Mouse (Mus musculus): ENCODE results near the gene 4930568D16Rik. TPM values are rescaled to one million over a fixed set of nuclear protein-coding genes. Genes with fewer than 3 reads are reported as not detected.

Gene 4930568D16Rik
- total and polyA plus RNA-seq, 3 experiments: not detected

DNA sequence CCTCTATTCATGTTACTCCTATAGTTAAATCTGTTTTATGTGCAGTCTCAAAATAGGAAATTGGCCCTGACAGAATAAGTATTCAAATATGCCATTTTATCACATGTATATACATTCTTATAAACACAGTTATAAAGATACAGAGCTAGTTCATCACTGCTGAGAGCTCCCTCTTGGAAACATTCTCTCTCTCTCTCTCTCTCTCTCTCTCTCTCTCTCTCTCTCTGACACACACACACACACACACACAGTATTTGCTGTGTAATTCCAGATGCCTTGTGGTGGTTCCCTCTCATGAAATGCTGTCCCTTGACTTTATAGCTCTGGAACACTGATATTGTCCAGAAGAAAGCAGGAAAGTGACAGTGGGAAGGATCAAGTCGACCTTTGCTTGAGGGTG, 29.5 kb downstream of the 4930568D16Rik start:
- Histone ChIP-seq H3K4me1 (ENCODE audit: control insufficient read depth in 1 of 2, insufficient read depth in 2 of 2) (peaks cover 7 to 21% of the 10 kb centered on the region in 2 experiments), H3K36me3 (replicated peaks in 1 of 2; ENCODE audit: control insufficient read depth in 1 of 2, insufficient read depth in 1 of 2, low read length in 1 of 2) (no peaks in the 10 kb centered on the region), H3K79me2 (replicated peaks; ENCODE audit: control insufficient read depth, extremely low read depth, insufficient read depth, poor library complexity, severe bottlenecking) (no peaks in the 10 kb centered on the region), H3K9ac (ENCODE audit: insufficient read depth, low read depth) (no peak overlapping the region), H3K4me2 (ENCODE audit: insufficient read depth, low read depth, poor library complexity, severe bottlenecking) (no peak overlapping the region), H3K4me3 (replicated peaks in 1 of 3; ENCODE audit: low read depth in 2 of 3, low read length in 2 of 3, poor library complexity in 1 of 3) (no peak overlapping the region), H3K27me3 (replicated peaks) (peaks cover 12% of the 10 kb centered on the region), H3K27ac (ENCODE audit: insufficient read depth, low read depth) (no peak overlapping the region), H3K9me3 (replicated peaks; ENCODE audit: low read length) (no peaks in the 10 kb centered on the region)
- TF ChIP-seq NELFE (IDR thresholded peaks at IDR 0.05; ENCODE audit: low read depth, low read length) (no peak), JUN (IDR thresholded peaks at IDR 0.05; ENCODE audit: insufficient read depth, low read depth, low read length) (no peak), UBTF (IDR thresholded peaks at IDR 0.05; ENCODE audit: low read depth, low read length) (no peak), RAD21 (IDR thresholded peaks at IDR 0.05; ENCODE audit: low read depth, low read length) (no peak), ZKSCAN1 (IDR thresholded peaks at IDR 0.05; ENCODE audit: borderline replicate concordance, low read depth, low read length) (no peak), MYC (IDR thresholded peaks at IDR 0.05; ENCODE audit: low read depth, low read length) (no peak), MAX (IDR thresholded peaks at IDR 0.05; ENCODE audit: low read length) (no peak), BHLHE40 (IDR thresholded peaks at IDR 0.05; ENCODE audit: low read depth, low read length) (no peak), POLR2AphosphoS2 (IDR thresholded peaks at IDR 0.05; ENCODE audit: low read depth, low read length) (no peak), RCOR1 (conservative IDR thresholded peaks at IDR 0.05; ENCODE audit: low read depth, low read length) (no peak), ZMIZ1 (IDR thresholded peaks at IDR 0.05; ENCODE audit: low read depth, low read length) (no peak), MAFK (IDR thresholded peaks at IDR 0.05; ENCODE audit: insufficient replicate concordance, low read length) (no peak), ZC3H11A (IDR thresholded peaks at IDR 0.05; ENCODE audit: low read depth, low read length) (no peak)
- in situ Hi-C loops (cut with MboI; ENCODE audit: low pct_ligation_motif_present, low pct_unique_long_range_greater_than_20kb, low sequenced_read_pairs) (loop anchor here (5.0 kb wide), 1 partner anchor 41 kb away; no protein-coding TSS in a partner anchor), dilution Hi-C loops (cut with MboI; ENCODE audit: extremely low pct_ligation_motif_present, extremely low pct_unique_long_range_greater_than_20kb, low sequenced_read_pairs) (no loop called here)
- no peak for DNase-seq (ENCODE audit: extremely low read depth)

- Histone ChIP-seq H3K79me2 (replicated peaks; ENCODE audit: control insufficient read depth, extremely low read depth, insufficient read depth, poor library complexity, severe bottlenecking) (no peaks in the 10 kb centered on the region), H3K4me3 (replicated peaks in 1 of 3; ENCODE audit: low read depth in 2 of 3, low read length in 2 of 3, poor library complexity in 1 of 3) (peak overlapping the region in 2 of 3 experiments; percentile 31 to 69), H3K27ac (ENCODE audit: insufficient read depth, low read depth) (no peak overlapping the region), H3K4me2 (ENCODE audit: insufficient read depth, low read depth, poor library complexity, severe bottlenecking) (peak overlapping the region; percentile 74), H3K4me1 (ENCODE audit: control insufficient read depth in 1 of 2, insufficient read depth in 2 of 2) (peaks cover 7 to 18% of the 10 kb centered on the region in 2 experiments), H3K9me3 (replicated peaks; ENCODE audit: low read length) (no peaks in the 10 kb centered on the region), H3K36me3 (replicated peaks in 1 of 2; ENCODE audit: control insufficient read depth in 1 of 2, insufficient read depth in 1 of 2, low read length in 1 of 2) (no peaks in the 10 kb centered on the region), H3K27me3 (replicated peaks) (peaks cover 12% of the 10 kb centered on the region), H3K9ac (ENCODE audit: insufficient read depth, low read depth) (peak overlapping the region; percentile 66; the same call in 1 of the 2 replicates)
- dilution Hi-C loops (cut with MboI; ENCODE audit: extremely low pct_ligation_motif_present, extremely low pct_unique_long_range_greater_than_20kb, low sequenced_read_pairs) (no loop called here), in situ Hi-C loops (cut with MboI; ENCODE audit: low pct_ligation_motif_present, low pct_unique_long_range_greater_than_20kb, low sequenced_read_pairs) (loop anchor here (5.0 kb wide), 1 partner anchor 40 kb away; no protein-coding TSS in a partner anchor)
- DNase-seq (ENCODE audit: extremely low read depth): no peak
- TF ChIP-seq MYC (IDR thresholded peaks at IDR 0.05; ENCODE audit: low read depth, low read length) (no peak), ELF1 (IDR thresholded peaks at IDR 0.05; ENCODE audit: low read depth, low read length) (no peak), ZC3H11A (IDR thresholded peaks at IDR 0.05; ENCODE audit: low read depth, low read length) (no peak), SIN3A (IDR thresholded peaks at IDR 0.05; ENCODE audit: low read length) (no peak), POLR2AphosphoS2 (IDR thresholded peaks at IDR 0.05; ENCODE audit: low read depth, low read length) (no peak), TCF12 (IDR thresholded peaks at IDR 0.05; ENCODE audit: low read depth, low read length) (no peak), USF2 (conservative IDR thresholded peaks at IDR 0.05; ENCODE audit: low read depth, low read length) (no peak), ETS1 (conservative IDR thresholded peaks at IDR 0.05; ENCODE audit: low read depth, low read length) (no peak), EP300 (IDR thresholded peaks at IDR 0.05; ENCODE audit: low read length) (no peak), RCOR1 (conservative IDR thresholded peaks at IDR 0.05; ENCODE audit: low read depth, low read length) (no peak), JUND (conservative IDR thresholded peaks at IDR 0.05; ENCODE audit: low read depth, low read length) (no peak), MAX (IDR thresholded peaks at IDR 0.05; ENCODE audit: low read length) (no peak), NELFE (IDR thresholded peaks at IDR 0.05; ENCODE audit: low read depth, low read length) (no peak), JUN (IDR thresholded peaks at IDR 0.05; ENCODE audit: insufficient read depth, low read depth, low read length) (no peak), NRF1 (IDR thresholded peaks at IDR 0.05; ENCODE audit: low read depth, low read length) (no peak), CHD2 (IDR thresholded peaks at IDR 0.05; ENCODE audit: low read length) (no peak), HCFC1 (IDR thresholded peaks at IDR 0.05; ENCODE audit: low read depth, low read length) (no peak), GABPA (IDR thresholded peaks at IDR 0.05; ENCODE audit: insufficient replicate concordance, low read depth, low read length) (no peak)
These were observed 30.1 kb downstream of the 4930568D16Rik start for GRCm38 (mm10) chr2:35337419-35337818.

Data from CH12.LX (cell line).